Mouse (Mus musculus): ENCODE measurements around the gene Eaf2. TPM values are rescaled to one million over a fixed set of nuclear protein-coding genes. Genes with fewer than 3 reads are reported as not detected.
"Not testable (repeated sequence)": the region's sequence is repeated elsewhere in the genome, so short reads cannot be mapped to it uniquely, and the experiment has no call there.

Eaf2 gene
- polyA plus RNA-seq, 1 experiment = 3.1 TPM

GRCm38 (mm10) chr16:36885912-36886311 lies 11.1 kb upstream of the Eaf2 start:
- no peaks in the 10 kb centered on the region for H3K27me3 ChIP-seq (ENCODE audit: control insufficient read depth, insufficient read depth, low read length)
- 94% methylated on average over 11 of the region's 11 CpGs for WGBS
- no peak overlapping the region for H3K27ac ChIP-seq (ENCODE audit: insufficient read depth, low read length)
- H3K4me3 ChIP-seq (replicated peaks; ENCODE audit: insufficient read depth, low read depth, low read length) = no peak overlapping the region
- TF ChIP-seq CTCF (IDR thresholded peaks at IDR 0.05; ENCODE audit: borderline replicate concordance, insufficient read depth, low read depth, low read length) (no peak), POLR2A (IDR thresholded peaks at IDR 0.05; ENCODE audit: borderline replicate concordance, insufficient read depth, low read length) (no peak)
- no peak for DNase-seq
- peaks cover 9% of the 10 kb centered on the region for H3K4me1 ChIP-seq (ENCODE audit: control insufficient read depth, insufficient read depth, low read length)

GRCm38 (mm10) chr16:36884881-36885280 lies 10.1 kb upstream of the Eaf2 start:
- Histone ChIP-seq H3K27ac (ENCODE audit: insufficient read depth, low read length) (no peak overlapping the region), H3K4me3 (replicated peaks; ENCODE audit: insufficient read depth, low read depth, low read length) (no peak overlapping the region), H3K4me1 (ENCODE audit: control insufficient read depth, insufficient read depth, low read length) (peaks cover 13% of the 10 kb centered on the region), H3K27me3 (ENCODE audit: control insufficient read depth, insufficient read depth, low read length) (no peaks in the 10 kb centered on the region)
- TF ChIP-seq POLR2A (IDR thresholded peaks at IDR 0.05; ENCODE audit: borderline replicate concordance, insufficient read depth, low read length) (no peak), CTCF (IDR thresholded peaks at IDR 0.05; ENCODE audit: borderline replicate concordance, insufficient read depth, low read depth, low read length) (peak; percentile 36; the same call in 1 of the 2 replicates)
- no peak for DNase-seq
- 88% methylated on average over 4 of the region's 4 CpGs for WGBS

GRCm38 (mm10) chr16:36882737-36883343 lies 8.0 kb upstream of the Eaf2 start:
- H3K27me3 ChIP-seq (ENCODE audit: control insufficient read depth, insufficient read depth, low read length) = no peaks in the 10 kb centered on the region
- no peak for TF ChIP-seq CTCF (IDR thresholded peaks at IDR 0.05; ENCODE audit: borderline replicate concordance, insufficient read depth, low read depth, low read length)
- no peak for TF ChIP-seq POLR2A (IDR thresholded peaks at IDR 0.05; ENCODE audit: borderline replicate concordance, insufficient read depth, low read length)
- H3K4me3 ChIP-seq (replicated peaks; ENCODE audit: insufficient read depth, low read depth, low read length) = no peak overlapping the region
- H3K27ac ChIP-seq (ENCODE audit: insufficient read depth, low read length) = peak overlapping the region; percentile 54; the same call in 1 of the 2 replicates
- 9% methylated on average over 5 of the region's 5 CpGs for WGBS
- H3K4me1 ChIP-seq (ENCODE audit: control insufficient read depth, insufficient read depth, low read length) = peaks cover 16% of the 10 kb centered on the region
- peak; percentile 34 to 79 for DNase-seq

- H3K4me3 ChIP-seq (replicated peaks; ENCODE audit: insufficient read depth, low read depth, low read length) = no peak overlapping the region
- H3K27ac ChIP-seq (ENCODE audit: insufficient read depth, low read length) = no peak overlapping the region
- TF ChIP-seq POLR2A (IDR thresholded peaks at IDR 0.05; ENCODE audit: borderline replicate concordance, insufficient read depth, low read length) (no peak), CTCF (IDR thresholded peaks at IDR 0.05; ENCODE audit: borderline replicate concordance, insufficient read depth, low read depth, low read length) (no peak)
- no peak for DNase-seq
- H3K4me1 ChIP-seq (ENCODE audit: control insufficient read depth, insufficient read depth, low read length) = peaks cover 11% of the 10 kb centered on the region; the same call in 1 of the 2 replicates
- H3K27me3 ChIP-seq (ENCODE audit: control insufficient read depth, insufficient read depth, low read length) = no peaks in the 10 kb centered on the region
- WGBS = 74% methylated on average over 5 of the region's 5 CpGs
Observed at GRCm38 (mm10) chr16:36877316-36877715, 2.5 kb upstream of the Eaf2 start.

GRCm38 (mm10) chr16:36875276-36875851 lies 561 bp upstream of the Eaf2 start:
- H3K27me3 ChIP-seq (ENCODE audit: control insufficient read depth, insufficient read depth, low read length) = no peaks in the 10 kb centered on the region
- H3K4me3 ChIP-seq (replicated peaks; ENCODE audit: insufficient read depth, low read depth, low read length) = peak overlapping the region; percentile 80
- TF ChIP-seq POLR2A (IDR thresholded peaks at IDR 0.05; ENCODE audit: borderline replicate concordance, insufficient read depth, low read length) (no peak), CTCF (IDR thresholded peaks at IDR 0.05; ENCODE audit: borderline replicate concordance, insufficient read depth, low read depth, low read length) (no peak)
- DNase-seq = no peak
- peak overlapping the region; percentile 2; the same call in 1 of the 2 replicates for H3K27ac ChIP-seq (ENCODE audit: insufficient read depth, low read length)
- peaks cover 9% of the 10 kb centered on the region; the same call in 1 of the 2 replicates for H3K4me1 ChIP-seq (ENCODE audit: control insufficient read depth, insufficient read depth, low read length)
- WGBS = under 1% methylated on average over 48 of the region's 48 CpGs

- 98% methylated on average over 2 of the region's 2 CpGs for WGBS
- Histone ChIP-seq H3K4me1 (ENCODE audit: control insufficient read depth, insufficient read depth, low read length) (peaks cover 5% of the 10 kb centered on the region; the same call in 1 of the 2 replicates), H3K27ac (ENCODE audit: insufficient read depth, low read length) (no peak overlapping the region), H3K27me3 (ENCODE audit: control insufficient read depth, insufficient read depth, low read length) (no peaks in the 10 kb centered on the region), H3K4me3 (replicated peaks; ENCODE audit: insufficient read depth, low read depth, low read length) (no peak overlapping the region)
- no peak for DNase-seq
- TF ChIP-seq CTCF (IDR thresholded peaks at IDR 0.05; ENCODE audit: borderline replicate concordance, insufficient read depth, low read depth, low read length) = no peak
- TF ChIP-seq POLR2A (IDR thresholded peaks at IDR 0.05; ENCODE audit: borderline replicate concordance, insufficient read depth, low read length) = no peak
Observed at GRCm38 (mm10) chr16:36869442-36869841, 5.4 kb downstream of the Eaf2 start.

GRCm38 (mm10) chr16:36863585-36863984 lies 11.2 kb downstream of the Eaf2 start:
- Histone ChIP-seq H3K4me3 (replicated peaks; ENCODE audit: insufficient read depth, low read depth, low read length) (no peak overlapping the region), H3K4me1 (ENCODE audit: control insufficient read depth, insufficient read depth, low read length) (no peaks in the 10 kb centered on the region), H3K27me3 (ENCODE audit: control insufficient read depth, insufficient read depth, low read length) (no peaks in the 10 kb centered on the region), H3K27ac (ENCODE audit: insufficient read depth, low read length) (no peak overlapping the region)
- 90% methylated on average over 3 of the region's 3 CpGs for WGBS
- no peak for DNase-seq
- TF ChIP-seq POLR2A (IDR thresholded peaks at IDR 0.05; ENCODE audit: borderline replicate concordance, insufficient read depth, low read length) = no peak
- TF ChIP-seq CTCF (IDR thresholded peaks at IDR 0.05; ENCODE audit: borderline replicate concordance, insufficient read depth, low read depth, low read length) = no peak

- Histone ChIP-seq H3K27ac (ENCODE audit: insufficient read depth, low read length) (no peak overlapping the region), H3K4me1 (ENCODE audit: control insufficient read depth, insufficient read depth, low read length) (no peaks in the 10 kb centered on the region), H3K4me3 (replicated peaks; ENCODE audit: insufficient read depth, low read depth, low read length) (no peak overlapping the region), H3K27me3 (ENCODE audit: control insufficient read depth, insufficient read depth, low read length) (no peaks in the 10 kb centered on the region)
- WGBS = 94% methylated on average over 3 of the region's 3 CpGs
- TF ChIP-seq CTCF (IDR thresholded peaks at IDR 0.05; ENCODE audit: borderline replicate concordance, insufficient read depth, low read depth, low read length) (no peak), POLR2A (IDR thresholded peaks at IDR 0.05; ENCODE audit: borderline replicate concordance, insufficient read depth, low read length) (no peak)
- no peak for DNase-seq
Observed at GRCm38 (mm10) chr16:36851202-36851601, 23.6 kb downstream of the Eaf2 start.

- 91% methylated on average over 1 of the region's 1 CpGs for WGBS
Observed at GRCm38 (mm10) chr16:36846894-36847293, 27.9 kb downstream of the Eaf2 start.

More at GRCm38 (mm10) chr16:36846894-36847293, 27.9 kb downstream of the Eaf2 start:
- H3K4me3 ChIP-seq (replicated peaks; ENCODE audit: insufficient read depth, low read depth, low read length); H3K27ac ChIP-seq (ENCODE audit: insufficient read depth, low read length); H3K4me1 ChIP-seq (ENCODE audit: control insufficient read depth, insufficient read depth, low read length); DNase-seq; H3K27me3 ChIP-seq (ENCODE audit: control insufficient read depth, insufficient read depth, low read length): not testable (repeated sequence)
